Mouse (Mus musculus): ENCODE measurements at regions not wholly inside any gene's neighbourhood (a gene's known extent, or its start where the extent isn't known, plus 50 kb on each side); places are given as distances from the start of the nearest gene placed in this dataset.

DNA sequence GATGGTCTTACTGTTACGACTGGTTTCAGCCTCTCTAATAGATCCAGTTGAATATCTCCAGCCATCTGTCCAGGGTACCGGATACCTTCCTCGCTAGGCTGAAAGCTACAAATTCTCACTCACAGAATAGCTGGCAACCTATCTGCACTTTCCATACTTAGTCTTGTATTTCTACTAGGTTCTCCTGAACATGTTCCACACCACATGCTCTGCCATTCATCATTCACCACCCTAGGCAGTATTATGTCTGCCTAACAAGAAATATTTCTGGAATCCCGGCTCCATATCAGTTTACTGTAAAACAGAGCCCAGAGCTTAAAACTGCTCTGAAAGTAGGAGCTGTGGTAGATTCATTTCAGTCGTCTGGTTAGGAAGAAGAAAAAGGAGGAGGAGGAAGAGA is 1224.5 kb upstream of the Lrrc6 start:
- TF ChIP-seq CTCF (IDR thresholded peaks at IDR 0.05; ENCODE audit: insufficient read depth, low read depth, low read length), result no peak
- Histone ChIP-seq H3K27ac (ENCODE audit: insufficient read depth, low read depth, low read length) (no peak overlapping the region), H3K4me1 (ENCODE audit: control insufficient read depth, insufficient read depth, low read length) (no peaks in the 10 kb centered on the region), H3K4me3 (ENCODE audit: insufficient read depth, low read depth, low read length) (no peak overlapping the region)
- 90% methylated on average over 5 of the region's 5 CpGs for WGBS

DNA sequence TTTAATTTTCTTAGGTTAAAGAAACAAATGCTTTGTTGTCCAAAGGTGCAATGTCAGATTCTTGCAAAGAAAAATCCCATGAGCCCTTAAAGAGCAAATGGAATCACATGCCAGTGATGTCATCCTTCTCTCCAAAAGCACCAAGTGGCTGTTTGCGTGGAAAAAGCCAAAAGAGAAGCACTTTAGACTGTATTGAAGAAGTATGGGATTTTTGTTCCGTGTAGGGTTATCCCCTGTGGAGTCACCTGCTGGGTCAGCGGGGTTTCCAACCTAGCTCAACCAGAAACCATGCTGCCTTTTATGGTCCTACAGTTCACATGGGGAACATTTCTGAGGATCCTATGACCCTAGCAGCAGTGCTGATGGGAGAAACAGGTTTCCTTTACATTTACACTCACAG is 1213.5 kb upstream of the Lrrc6 start:
- WGBS, result 82% methylated on average over 3 of the region's 3 CpGs
- no peaks in the 10 kb centered on the region for H3K4me1 ChIP-seq (ENCODE audit: control insufficient read depth, insufficient read depth, low read length)

DNA sequence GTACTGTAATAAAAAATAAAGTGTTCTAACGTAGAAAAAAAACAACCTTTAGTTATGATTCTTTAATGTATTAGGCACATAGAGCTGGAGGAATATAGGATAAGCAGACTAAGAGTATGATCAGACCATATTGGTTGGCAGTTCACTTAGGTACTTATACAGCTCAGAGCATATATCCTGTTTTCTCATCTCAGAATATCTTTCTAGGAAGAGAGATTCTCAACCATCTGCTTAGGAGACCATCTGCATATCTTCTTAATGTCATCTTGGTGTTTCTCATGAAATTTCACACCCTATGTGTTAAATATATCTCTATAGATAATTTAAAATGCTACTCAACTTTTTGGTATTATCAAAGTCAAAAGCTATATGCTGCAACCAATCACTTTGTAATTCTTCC is 1185.4 kb upstream of the Lrrc6 start:
- Histone ChIP-seq H3K27ac (ENCODE audit: insufficient read depth, low read depth, low read length) (no peak overlapping the region), H3K4me1 (ENCODE audit: control insufficient read depth, insufficient read depth, low read length) (no peaks in the 10 kb centered on the region), H3K4me3 (ENCODE audit: insufficient read depth, low read depth, low read length) (no peak overlapping the region)
- WGBS, result 73% methylated on average over 1 of the region's 1 CpGs
- TF ChIP-seq CTCF (IDR thresholded peaks at IDR 0.05; ENCODE audit: insufficient read depth, low read depth, low read length) (no peak), POLR2A (IDR thresholded peaks at IDR 0.05; ENCODE audit: insufficient read depth, low read depth, low read length) (no peak)

More for the DNA sequence above, 1213.5 kb upstream of the Lrrc6 start:
- no peak overlapping the region for H3K27ac ChIP-seq (ENCODE audit: insufficient read depth, low read depth, low read length)
- no peak for TF ChIP-seq CTCF (IDR thresholded peaks at IDR 0.05; ENCODE audit: insufficient read depth, low read depth, low read length)
- no peak for TF ChIP-seq POLR2A (IDR thresholded peaks at IDR 0.05; ENCODE audit: insufficient read depth, low read depth, low read length)
- H3K4me3 ChIP-seq (ENCODE audit: insufficient read depth, low read depth, low read length), result no peak overlapping the region

DNA sequence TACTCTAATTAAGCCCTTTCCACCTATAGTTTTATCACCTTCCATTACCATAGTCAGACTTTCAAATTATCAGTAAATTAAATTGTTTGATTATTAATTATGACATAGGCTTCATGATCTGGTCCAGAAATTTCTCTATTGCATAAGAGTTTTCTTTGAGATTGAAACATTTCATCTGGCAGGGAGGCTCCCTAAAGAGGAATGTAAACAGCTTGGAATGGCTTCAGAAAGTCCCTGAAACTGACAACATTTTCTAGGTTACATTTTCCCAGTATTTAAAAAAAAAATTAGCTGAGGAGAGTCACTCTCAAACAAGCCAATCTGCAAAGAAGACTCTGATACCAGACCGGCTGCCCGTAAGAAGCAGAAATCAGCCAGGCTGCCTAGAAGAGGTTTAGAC is 1172.6 kb upstream of the Lrrc6 start:
- Histone ChIP-seq H3K27ac (ENCODE audit: insufficient read depth, low read depth, low read length) (no peak overlapping the region), H3K4me3 (ENCODE audit: insufficient read depth, low read depth, low read length) (no peak overlapping the region), H3K4me1 (ENCODE audit: control insufficient read depth, insufficient read depth, low read length) (no peaks in the 10 kb centered on the region)
- TF ChIP-seq CTCF (IDR thresholded peaks at IDR 0.05; ENCODE audit: insufficient read depth, low read depth, low read length), result no peak
- TF ChIP-seq POLR2A (IDR thresholded peaks at IDR 0.05; ENCODE audit: insufficient read depth, low read depth, low read length), result no peak
- 99% methylated on average over 2 of the region's 2 CpGs for WGBS

DNA sequence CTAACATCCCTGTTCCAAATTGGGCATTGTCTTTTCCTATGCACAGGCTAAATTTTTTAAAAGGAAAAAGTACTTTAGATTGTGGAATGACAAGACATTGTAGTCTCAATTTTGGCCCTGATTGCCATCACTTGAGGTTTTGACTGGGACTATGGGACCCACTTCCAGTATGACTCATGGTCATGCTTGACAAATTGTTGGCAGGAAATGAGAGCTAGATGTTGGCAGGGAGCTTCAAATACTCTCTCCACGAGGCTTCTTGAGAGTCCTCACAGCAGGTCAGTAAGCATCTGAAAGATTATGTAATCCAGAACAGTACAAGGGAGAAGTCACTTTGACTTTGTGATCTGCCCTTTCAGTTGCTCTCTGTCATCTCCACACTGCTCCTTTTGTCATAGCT is 1135.4 kb upstream of the Lrrc6 start:
- Histone ChIP-seq H3K4me3 (ENCODE audit: insufficient read depth, low read depth, low read length) (no peak overlapping the region), H3K4me1 (ENCODE audit: control insufficient read depth, insufficient read depth, low read length) (no peaks in the 10 kb centered on the region), H3K27ac (ENCODE audit: insufficient read depth, low read depth, low read length) (no peak overlapping the region)
- TF ChIP-seq POLR2A (IDR thresholded peaks at IDR 0.05; ENCODE audit: insufficient read depth, low read depth, low read length) (no peak), CTCF (IDR thresholded peaks at IDR 0.05; ENCODE audit: insufficient read depth, low read depth, low read length) (no peak)
- 25% methylated on average over 1 of the region's 1 CpGs for WGBS

DNA sequence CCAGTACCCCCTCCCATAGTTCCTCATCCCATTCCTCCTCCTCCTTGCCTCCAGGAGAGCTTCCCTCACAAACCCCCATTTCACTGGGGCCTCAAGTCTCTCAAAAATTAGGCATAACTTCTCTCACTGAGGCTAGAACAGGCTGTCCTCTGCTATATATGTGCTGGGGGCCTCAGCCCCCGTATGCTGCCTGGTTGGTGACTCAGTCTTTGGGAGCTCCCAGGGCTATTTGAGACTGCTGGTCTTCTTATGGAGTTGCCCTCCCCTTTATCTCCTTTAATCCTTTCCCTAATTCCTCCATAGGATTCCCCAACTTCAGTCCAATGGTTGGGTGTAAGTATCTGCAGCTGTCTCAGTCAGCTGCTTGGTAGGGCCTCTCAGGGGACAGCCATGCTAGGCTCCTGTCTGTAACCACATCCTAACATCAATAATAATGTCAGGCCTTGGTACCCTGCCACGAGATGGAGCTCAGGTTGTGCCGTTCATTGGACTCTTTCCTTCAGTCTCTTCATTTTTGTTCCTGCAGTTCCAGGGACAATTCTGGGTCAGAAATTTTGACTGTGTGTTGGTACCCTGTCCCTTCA is 1126.1 kb upstream of the Lrrc6 start:
- WGBS, result 87% methylated on average over 3 of the region's 3 CpGs
- Histone ChIP-seq H3K4me1 (ENCODE audit: control insufficient read depth, insufficient read depth, low read length) (no peaks in the 10 kb centered on the region), H3K27ac (ENCODE audit: insufficient read depth, low read depth, low read length) (no peak overlapping the region), H3K4me3 (ENCODE audit: insufficient read depth, low read depth, low read length) (no peak overlapping the region)
- no peak for TF ChIP-seq CTCF (IDR thresholded peaks at IDR 0.05; ENCODE audit: insufficient read depth, low read depth, low read length)

DNA sequence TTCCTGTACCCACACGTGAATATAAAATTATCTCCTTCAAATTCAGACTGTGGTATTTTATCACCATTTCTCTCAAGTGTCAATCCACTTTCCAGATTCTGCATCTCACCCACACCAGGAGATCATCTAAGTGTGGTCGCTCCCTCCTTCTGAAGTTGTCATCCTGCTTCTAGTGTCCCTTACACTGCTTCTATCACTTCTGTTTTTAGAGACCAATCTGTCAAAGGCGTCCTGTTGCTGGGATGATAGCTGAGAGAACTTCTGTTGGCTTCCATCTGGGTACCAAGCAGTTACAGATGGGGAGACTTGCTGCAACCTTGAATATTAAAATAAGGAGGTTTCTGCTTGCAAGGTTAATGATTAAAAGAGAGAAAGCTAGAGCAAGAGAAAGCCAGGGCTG is 1111.2 kb upstream of the Lrrc6 start:
- Histone ChIP-seq H3K4me3 (ENCODE audit: insufficient read depth, low read depth, low read length) (no peak overlapping the region), H3K4me1 (ENCODE audit: control insufficient read depth, insufficient read depth, low read length) (no peaks in the 10 kb centered on the region), H3K27ac (ENCODE audit: insufficient read depth, low read depth, low read length) (no peak overlapping the region)
- TF ChIP-seq POLR2A (IDR thresholded peaks at IDR 0.05; ENCODE audit: insufficient read depth, low read depth, low read length) (no peak), CTCF (IDR thresholded peaks at IDR 0.05; ENCODE audit: insufficient read depth, low read depth, low read length) (no peak)
- 81% methylated on average over 3 of the region's 3 CpGs for WGBS

DNA sequence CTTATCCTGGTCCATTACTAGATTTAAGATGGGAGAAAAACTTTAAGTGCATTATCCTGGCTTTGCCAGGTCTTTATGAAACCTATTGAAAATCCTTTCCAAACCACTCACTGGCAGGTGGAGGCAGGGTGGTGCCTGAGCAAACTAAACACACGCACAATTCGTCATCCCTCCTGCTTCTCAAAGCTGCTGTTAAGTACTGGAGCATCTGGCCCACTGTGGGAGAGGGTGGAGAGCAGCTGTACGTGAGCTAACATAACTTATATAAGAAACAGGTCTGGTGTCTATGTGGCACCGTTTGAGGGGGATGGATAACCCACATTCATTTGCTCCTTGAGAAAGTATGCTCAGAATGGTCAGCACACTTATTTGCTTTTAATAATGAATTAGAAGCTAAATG is 1097.7 kb upstream of the Lrrc6 start:
- WGBS, result 59% methylated on average over 4 of the region's 4 CpGs
- Histone ChIP-seq H3K4me1 (ENCODE audit: control insufficient read depth, insufficient read depth, low read length) (no peaks in the 10 kb centered on the region), H3K4me3 (ENCODE audit: insufficient read depth, low read depth, low read length) (no peak overlapping the region), H3K27ac (ENCODE audit: insufficient read depth, low read depth, low read length) (no peak overlapping the region)
- TF ChIP-seq POLR2A (IDR thresholded peaks at IDR 0.05; ENCODE audit: insufficient read depth, low read depth, low read length) (no peak), CTCF (IDR thresholded peaks at IDR 0.05; ENCODE audit: insufficient read depth, low read depth, low read length) (no peak)

DNA sequence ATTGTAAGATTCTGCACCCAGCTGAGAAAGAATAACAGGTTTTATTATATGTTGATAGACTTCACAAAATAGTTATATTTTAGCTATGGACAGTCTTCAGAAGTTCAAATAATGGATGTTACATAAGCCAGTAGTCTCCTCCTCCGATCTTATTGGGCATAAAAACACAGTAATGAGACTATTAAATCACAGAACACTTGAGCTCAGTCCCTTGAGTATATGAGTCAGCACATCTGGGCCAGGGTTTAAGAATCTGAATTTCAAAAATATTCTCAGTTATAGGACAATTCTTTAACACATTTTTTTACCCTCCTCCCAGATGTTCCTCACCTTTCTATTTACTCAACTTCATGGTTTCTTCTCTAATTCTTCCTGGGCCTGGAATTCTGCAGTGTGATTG is 1075.9 kb upstream of the Lrrc6 start:
- WGBS, result 80% methylated on average over 1 of the region's 1 CpGs
- H3K4me1 ChIP-seq (ENCODE audit: control insufficient read depth, insufficient read depth, low read length), result no peaks in the 10 kb centered on the region
- TF ChIP-seq POLR2A (IDR thresholded peaks at IDR 0.05; ENCODE audit: insufficient read depth, low read depth, low read length) (no peak), CTCF (IDR thresholded peaks at IDR 0.05; ENCODE audit: insufficient read depth, low read depth, low read length) (no peak)
- no peak overlapping the region for H3K4me3 ChIP-seq (ENCODE audit: insufficient read depth, low read depth, low read length)
- no peak overlapping the region for H3K27ac ChIP-seq (ENCODE audit: insufficient read depth, low read depth, low read length)

DNA sequence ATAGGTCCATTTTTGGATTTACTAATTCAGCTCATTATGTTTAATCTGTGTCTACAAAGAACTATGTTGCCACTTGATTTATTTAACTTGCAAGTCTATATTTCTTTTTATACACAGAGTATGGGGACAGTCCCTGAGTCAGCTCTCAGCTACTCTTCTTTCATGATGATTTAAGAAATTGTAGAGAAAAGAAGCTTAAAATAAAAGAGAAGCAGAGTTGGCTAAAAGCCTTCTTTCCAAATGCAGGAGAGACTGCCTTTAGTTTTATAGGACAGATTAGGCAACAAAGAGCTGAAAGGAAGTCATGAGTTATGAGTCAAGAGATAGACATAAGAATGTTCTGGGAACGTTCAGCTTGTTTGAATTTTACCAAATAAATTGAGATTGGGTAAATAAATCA is 1070.9 kb upstream of the Lrrc6 start:
- Histone ChIP-seq H3K4me3 (ENCODE audit: insufficient read depth, low read depth, low read length) (no peak overlapping the region), H3K27ac (ENCODE audit: insufficient read depth, low read depth, low read length) (no peak overlapping the region), H3K4me1 (ENCODE audit: control insufficient read depth, insufficient read depth, low read length) (no peaks in the 10 kb centered on the region)
- 61% methylated on average over 1 of the region's 1 CpGs for WGBS
- no peak for TF ChIP-seq POLR2A (IDR thresholded peaks at IDR 0.05; ENCODE audit: insufficient read depth, low read depth, low read length)
- no peak for TF ChIP-seq CTCF (IDR thresholded peaks at IDR 0.05; ENCODE audit: insufficient read depth, low read depth, low read length)
